ENCODE assay signal across 15 mouse cellular contexts in genomic region chr19:60895251-60895880, GRCm38 (mm10). TPM values are rescaled to one million over a fixed set of nuclear protein-coding genes. Genes with fewer than 3 reads are reported as not detected.
A peak's percentile ranks its signal among the peaks of the same experiment; 100 is the strongest.
DNase-seq lines count a peak whose midpoint lies in the region; ATAC-seq and TF ChIP-seq lines count a peak whose summit lies in the region.
"Had no signal": no experiment of that assay in that cellular context is flagged by ENCODE, and none has a peak within 500 bp of the region (broad histone marks: within the 10 kb centered on the region; RNA-seq: fewer than 3 reads in every experiment).

No protein-coding gene starts in this region.

- peak overlapping the region; percentile 81 for H3K27ac ChIP-seq in heart, embryonic 12.5 days (ENCODE audit: poor library complexity, severe bottlenecking)
- H3K27ac ChIP-seq: forebrain, embryonic 12.5 days; left cerebral cortex, adult 2 months had no signal

- H3K79me2 ChIP-seq in myocyte (ENCODE audit: control insufficient read depth, insufficient read depth) = no peaks in the 10 kb centered on the region

- H3K36me3 ChIP-seq in heart, embryonic 12.5 days = no peaks in the 10 kb centered on the region
- no peaks in the 10 kb centered on the region for H3K36me3 ChIP-seq in myocyte (ENCODE audit: control insufficient read depth, insufficient read depth)
- H3K36me3 ChIP-seq: forebrain, embryonic 12.5 days had no signal

- H3K4me1 ChIP-seq in heart, embryonic 12.5 days (replicated peaks) = peaks cover 23% of the 10 kb centered on the region

- H3K9me3 ChIP-seq in heart, embryonic 12.5 days (replicated peaks) = no peaks in the 10 kb centered on the region
- H3K9me3 ChIP-seq: forebrain, embryonic 12.5 days had no signal

- H3ac ChIP-seq in myocyte (ENCODE audit: control insufficient read depth, insufficient read length) = no peak overlapping the region

- peak overlapping the region; percentile 58 for H3K4me2 ChIP-seq in heart, embryonic 12.5 days
- H3K4me2 ChIP-seq in myocyte (ENCODE audit: low read depth) = peak overlapping the region; percentile 9
- H3K4me2 ChIP-seq: forebrain, embryonic 12.5 days; liver, embryonic 11.5 days had no signal

- 0 out of 2 replicates have a peak, but pooled peaks have one; percentile 35 for ATAC-seq in frontal cortex, adult (ENCODE audit: low TSS enrichment)
- ATAC-seq in heart, embryonic 12.5 days (ENCODE audit: insufficient number of reproducible peaks, low FRiP score) = no peak
- ATAC-seq: hindbrain, embryonic 16.5 days had no signal

- no peaks in the 10 kb centered on the region for H3K27me3 ChIP-seq in heart, embryonic 12.5 days (replicated peaks)
- no peaks in the 10 kb centered on the region for H3K27me3 ChIP-seq in myocyte (ENCODE audit: control insufficient read depth, insufficient read depth, insufficient read length)
- H3K27me3 ChIP-seq: forebrain, embryonic 12.5 days had no signal

- TF ChIP-seq POLR2A in myocyte (IDR thresholded peaks at IDR 0.05; ENCODE audit: insufficient read length, low read depth) = no peak

- no peak for DNase-seq in frontal cortex, postnatal 36 days (ENCODE audit: low spot score in 2 of 2)
- DNase-seq in lung, postnatal 10 days = peak; percentile 18
- DNase-seq in lung, postnatal 14 days = no peak
- DNase-seq in ovary, adult 18-20 months (ENCODE audit: low spot score) = no peak
- no peak for DNase-seq in kidney, postnatal 10 days
- DNase-seq: adrenal gland, adult 8-10 months; kidney, postnatal 36 days; thymus, adult 18-20 months had no signal

- H3K9ac ChIP-seq in heart, embryonic 12.5 days = no peak overlapping the region
- H3K9ac ChIP-seq: forebrain, embryonic 12.5 days had no signal

- WGBS in heart, embryonic 12.5 days = 2% methylated on average over 3 of the region's 3 CpGs

- 0 out of 2 replicates have a peak overlapping the region, but pooled peaks have one; percentile 20 for H3K4me3 ChIP-seq in heart, embryonic 12.5 days
- no peak overlapping the region for H3K4me3 ChIP-seq in myocyte
- H3K4me3 ChIP-seq: forebrain, embryonic 12.5 days; left cerebral cortex, adult 2 months had no signal

TF ChIP-seq in myocyte, 11 proteins besides CTCF, POLR2A, EP300 and RAD21:
- TF ChIP-seq E2F4 (IDR thresholded peaks at IDR 0.05; ENCODE audit: insufficient read depth) (no peak), TCF3 (IDR thresholded peaks at IDR 0.05; ENCODE audit: insufficient read length, low read depth) (no peak), MYOG (IDR thresholded peaks at IDR 0.05; ENCODE audit: control insufficient read depth in 1 of 3, insufficient read depth in 1 of 3, insufficient read length in 2 of 3, low read depth in 2 of 3) (no peak), REST (IDR thresholded peaks at IDR 0.05; ENCODE audit: insufficient read depth, insufficient read length) (no peak), MYOD1 (IDR thresholded peaks at IDR 0.05; ENCODE audit: control insufficient read depth in 1 of 3, insufficient read length in 2 of 3, low read depth in 2 of 3) (no peak), POLR2AphosphoS2 (IDR thresholded peaks at IDR 0.05; ENCODE audit: insufficient read length, low read depth) (no peak), SRF (IDR thresholded peaks at IDR 0.05; ENCODE audit: control insufficient read depth, insufficient read length, low read depth) (no peak), TCF12 (IDR thresholded peaks at IDR 0.05; ENCODE audit: insufficient read depth, poor library complexity, severe bottlenecking) (no peak), MAX (IDR thresholded peaks at IDR 0.05; ENCODE audit: low read depth) (no peak), CEBPB (IDR thresholded peaks at IDR 0.05; ENCODE audit: insufficient read depth, poor library complexity, severe bottlenecking) (no peak), USF1 (IDR thresholded peaks at IDR 0.05; ENCODE audit: low read depth) (no peak)

RNA-seq across cellular contexts. Expression of gene Grk5, which starts 5.8 kb away (rescaled TPM):
- polyA plus RNA-seq in heart, embryonic 12.5 days (2016; fragmentation: Nextera tagmentation; extraction: Ambion mirVana) = 4.7 and 5.1 TPM in 2 replicates
- 4.0 TPM for polyA plus RNA-seq in myocyte (2012; fragmentation: generic; extraction: Trizol)

RNA-seq across cellular contexts. Expression of gene Prdx3, which starts 21.0 kb away (rescaled TPM):
- polyA plus RNA-seq in heart, embryonic 12.5 days (2016; fragmentation: Nextera tagmentation; extraction: Ambion mirVana) = 176 TPM in 2 replicates
- polyA plus RNA-seq in myocyte (2012; fragmentation: generic; extraction: Trizol) = 105 TPM

RNA-seq across cellular contexts. Expression of gene Sfxn4, which starts 34.1 kb away (rescaled TPM):
- polyA plus RNA-seq in heart, embryonic 12.5 days (2016; fragmentation: Nextera tagmentation; extraction: Ambion mirVana) = 7.2 and 7.4 TPM in 2 replicates
- 2.7 TPM for polyA plus RNA-seq in myocyte (2012; fragmentation: generic; extraction: Trizol)
